Mouse (Mus musculus) common myeloid progenitor, adult 5-6 weeks (primary cell): ENCODE measurements around the gene Rasa2. TPM values are rescaled to one million over a fixed set of nuclear protein-coding genes. Genes with fewer than 3 reads are reported as not detected.
"Not testable (repeated sequence)": the region's sequence is repeated elsewhere in the genome, so short reads cannot be mapped to it uniquely, and the experiment has no call there.

Experiments used
- ATAC-seq: replicated peaks from 2 replicates; pipeline ENCODE4 v1.8.0; 2016; ENCODE audit warnings: low read depth, mild to moderate bottlenecking, moderate TSS enrichment, inconsistent platforms; ENCODE audit not compliant: poor library complexity, severe bottlenecking
- total RNA-seq: library from RNA; stranded (forward); fragments of 200-1000, 187-1606 nt; gene quantifications from 2 replicates; pipeline ENCODE4 v1.2.3, GENCODE M21; 2017

Gene Rasa2
- 5.5 and 11.3 TPM in 2 replicates for total RNA-seq

GRCm38 (mm10) chr9:96631389-96632072 lies at the start of gene Rasa2:
Rasa2 (minus strand) TSS chr9:96631617.
- peak; percentile 93 for ATAC-seq

- no peak for ATAC-seq
Measured at GRCm38 (mm10) chr9:96678611-96679010, 47.2 kb upstream of the Rasa2 start.

DNA sequence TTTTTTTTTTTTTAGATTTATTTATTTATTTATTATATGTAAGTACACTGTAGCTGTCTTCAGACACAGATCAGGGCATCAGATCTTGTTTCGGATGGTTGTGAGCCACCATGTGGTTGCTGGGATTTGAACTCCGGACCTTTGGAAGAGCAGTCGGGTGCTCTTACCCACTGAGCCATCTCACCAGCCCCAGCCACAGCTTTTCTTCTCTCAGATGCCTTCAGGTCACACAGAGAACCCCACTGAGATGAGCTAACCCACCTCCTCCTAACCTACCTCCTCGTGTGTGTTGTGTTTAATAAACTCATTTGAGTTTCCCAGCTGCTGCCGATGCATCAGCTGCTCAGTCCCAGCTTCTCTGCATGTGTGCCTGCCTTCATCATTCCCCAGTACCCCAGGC lies 46.3 kb upstream of the Rasa2 start:
- not testable (repeated sequence) for ATAC-seq

DNA sequence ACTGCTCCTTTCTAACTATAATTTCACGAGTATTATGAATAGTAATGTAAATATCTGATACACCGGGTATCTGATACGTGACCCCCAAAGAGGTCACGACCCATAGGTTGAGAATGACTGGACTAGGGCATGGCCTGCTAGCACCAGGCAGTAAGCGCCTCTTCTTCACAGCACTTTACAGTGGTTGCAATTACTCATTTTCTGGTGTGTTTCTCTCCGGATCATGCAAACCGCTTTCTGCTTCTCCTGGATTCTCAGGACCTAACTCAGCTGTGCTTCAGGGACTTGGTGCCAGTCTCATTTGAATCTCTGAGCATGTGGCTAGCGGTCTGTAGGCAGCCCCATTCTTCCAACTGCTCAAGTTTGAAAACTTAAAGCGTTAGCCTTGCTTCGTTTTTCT lies 45.3 kb upstream of the Rasa2 start:
- no peak for ATAC-seq

DNA sequence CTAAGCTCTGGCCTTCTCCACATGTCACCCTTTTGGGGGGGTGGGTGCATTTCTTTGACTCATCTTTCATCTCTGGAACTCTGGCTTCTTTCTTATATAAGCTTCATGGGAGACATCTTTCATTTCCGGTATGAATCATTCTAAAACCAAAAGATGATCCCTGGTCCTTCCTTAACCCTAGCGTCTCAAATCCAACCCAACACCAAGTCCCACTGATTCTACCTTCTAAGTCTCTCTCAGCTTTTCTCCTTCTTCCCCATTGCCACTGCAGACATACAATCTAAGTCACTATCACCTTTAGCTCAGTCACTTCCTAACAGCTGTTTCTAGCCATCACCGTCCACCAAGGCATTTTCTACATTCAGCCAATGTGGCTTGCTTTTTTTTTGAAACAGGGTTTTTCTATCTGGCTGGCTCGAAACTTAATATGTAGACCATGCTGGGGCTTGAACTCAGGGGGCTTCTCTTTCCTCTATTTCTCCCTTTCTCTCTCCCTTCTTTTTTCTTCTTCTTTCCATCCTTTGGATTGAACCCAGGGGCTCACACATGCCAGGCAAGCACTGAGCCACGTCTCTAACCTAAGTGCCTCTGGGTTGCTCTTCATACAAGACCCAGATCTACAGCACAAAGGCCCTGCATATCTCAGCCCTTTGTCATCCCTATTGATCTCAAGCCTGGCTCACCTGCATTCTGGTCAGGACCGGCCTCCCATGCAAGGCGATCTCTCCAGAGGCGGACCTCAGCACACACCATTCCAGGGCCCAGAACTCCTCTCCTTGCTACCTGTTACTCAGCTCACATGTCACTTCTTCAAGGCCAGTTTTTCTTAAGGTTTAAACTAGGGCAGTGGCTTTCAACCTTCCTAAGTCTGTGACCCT lies 44.6 kb upstream of the Rasa2 start:
- no peak for ATAC-seq

DNA sequence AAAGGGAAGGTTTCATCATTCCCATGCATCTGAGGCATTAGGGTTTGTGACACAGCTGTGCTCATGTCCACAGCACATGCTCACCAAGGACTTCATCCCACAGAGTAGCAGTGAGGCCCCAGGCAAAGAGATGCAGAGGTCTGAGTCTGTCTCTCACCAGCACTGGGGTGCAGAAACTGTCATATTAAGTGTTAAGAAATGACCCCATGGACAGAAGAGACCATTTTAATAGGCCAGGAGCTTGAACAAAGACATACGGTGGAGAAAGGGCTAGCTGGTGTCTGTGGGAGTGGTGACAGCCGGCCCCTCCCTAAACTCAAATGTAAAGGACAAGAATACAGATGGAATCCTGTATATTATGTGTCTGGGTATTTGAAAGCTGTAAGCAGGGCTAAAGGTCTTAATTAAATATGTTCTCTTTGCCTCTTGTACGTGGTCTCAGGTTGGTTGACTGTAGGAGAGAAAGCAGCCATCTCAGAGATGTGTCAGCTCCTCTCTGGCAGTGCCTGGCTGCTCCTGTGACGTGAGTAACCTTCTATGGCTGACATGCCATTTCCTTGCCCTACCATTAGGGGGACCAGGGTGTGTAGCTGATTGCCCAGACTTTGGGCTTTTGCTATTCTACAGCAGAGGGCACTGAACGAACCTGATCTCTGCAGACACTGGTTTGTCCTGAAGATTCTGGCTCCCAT lies 43.8 kb upstream of the Rasa2 start:
- peak; percentile 99 for ATAC-seq

DNA sequence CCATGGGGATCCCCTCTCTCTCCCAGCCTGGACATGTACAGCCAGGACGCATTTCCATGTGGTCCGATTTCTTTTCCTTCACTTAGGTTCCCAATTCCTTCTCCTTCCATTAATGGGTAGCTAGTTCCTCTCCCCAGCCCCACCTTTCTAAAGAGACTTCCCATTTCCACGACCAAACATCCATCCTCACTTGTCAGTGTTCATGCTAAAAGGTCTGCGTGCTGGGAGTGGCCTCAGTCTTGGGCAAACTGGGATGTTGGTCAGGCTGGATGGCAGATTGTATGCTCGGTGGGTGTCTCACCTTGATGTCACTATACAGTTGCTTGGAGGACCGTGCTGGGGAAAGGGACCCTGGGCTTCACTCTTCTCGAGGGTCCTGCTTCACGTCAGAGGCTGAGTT lies 42.9 kb upstream of the Rasa2 start:
- ATAC-seq = no peak

GRCm38 (mm10) chr9:96672466-96672865 lies 41.0 kb upstream of the Rasa2 start:
- ATAC-seq = no peak

DNA sequence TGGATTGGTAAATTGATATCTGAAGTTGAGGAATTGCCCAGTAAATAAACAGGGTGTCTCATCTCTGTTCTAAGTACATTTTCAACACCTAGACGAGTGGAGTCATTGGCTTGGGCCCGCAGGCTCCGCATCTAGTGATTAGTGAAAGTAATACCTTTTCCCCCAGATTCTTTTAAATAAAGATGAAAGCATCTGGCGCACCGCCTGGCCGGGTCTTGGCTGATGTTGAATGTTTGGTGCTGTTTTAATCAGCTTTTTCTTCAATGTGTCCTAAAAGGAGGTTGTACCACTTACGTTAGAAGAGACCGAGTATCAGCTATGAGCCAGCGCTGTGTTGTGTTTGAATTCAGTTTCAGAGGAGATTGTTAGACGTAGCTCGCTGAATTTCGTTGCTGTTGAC lies 39.8 kb upstream of the Rasa2 start:
- no peak for ATAC-seq

DNA sequence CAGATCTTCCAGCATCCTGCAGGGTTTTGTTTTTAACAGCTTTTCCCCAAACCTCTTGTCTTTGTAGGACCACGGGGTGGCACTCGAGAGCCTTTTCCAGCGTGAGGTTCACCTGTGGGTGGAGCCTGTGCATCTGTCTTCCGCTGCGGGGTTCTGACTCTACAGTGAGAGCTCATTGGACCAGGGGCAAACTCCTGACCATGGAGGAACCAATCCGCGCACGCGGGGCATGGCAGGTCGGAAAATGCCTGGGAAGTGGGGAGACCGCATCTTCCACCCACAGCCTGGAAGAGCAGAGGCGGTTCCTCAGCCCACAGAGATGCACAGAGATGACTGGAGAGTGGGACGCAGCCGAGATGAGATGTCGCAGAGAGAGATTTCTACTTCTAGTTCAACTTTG lies 38.5 kb upstream of the Rasa2 start:
- ATAC-seq = peak; percentile 100

GRCm38 (mm10) chr9:96668628-96669027 lies 37.2 kb upstream of the Rasa2 start:
- ATAC-seq = peak; percentile 64

DNA sequence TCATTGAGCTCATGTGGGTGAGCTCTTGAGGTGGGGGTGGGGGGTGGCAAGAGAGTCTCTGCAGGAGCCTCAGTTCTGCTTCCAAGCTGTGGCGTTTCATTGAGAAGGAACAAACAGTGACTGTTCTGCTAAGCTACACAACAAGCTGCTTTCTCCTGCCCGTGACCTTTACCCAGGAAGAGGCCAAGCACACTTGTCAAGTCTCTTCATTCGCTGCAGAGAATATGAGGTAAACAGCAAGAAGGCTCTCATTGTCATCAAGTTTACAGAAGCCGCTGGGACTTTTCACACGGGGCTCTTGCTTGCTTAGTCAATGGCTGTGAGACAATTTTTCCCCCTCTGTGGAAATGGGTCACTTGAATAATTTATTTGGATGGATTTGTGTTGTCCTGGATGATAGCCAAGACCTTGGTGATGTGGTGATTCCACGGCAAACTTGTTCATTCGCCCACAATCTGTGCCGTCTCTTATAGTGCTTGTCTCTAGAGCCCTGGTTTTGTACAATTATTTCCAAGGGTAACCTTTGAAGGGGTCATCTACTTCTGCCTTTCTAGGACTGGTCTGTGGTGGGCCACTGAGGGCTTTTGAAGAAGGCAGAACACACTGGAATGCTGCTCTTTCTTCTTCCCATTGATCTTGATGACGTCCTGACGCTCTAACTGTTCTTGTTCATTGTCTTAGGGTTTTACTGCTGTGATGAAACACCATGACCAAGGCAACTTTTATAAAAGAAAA lies 29.3 kb upstream of the Rasa2 start:
- ATAC-seq = no peak

DNA sequence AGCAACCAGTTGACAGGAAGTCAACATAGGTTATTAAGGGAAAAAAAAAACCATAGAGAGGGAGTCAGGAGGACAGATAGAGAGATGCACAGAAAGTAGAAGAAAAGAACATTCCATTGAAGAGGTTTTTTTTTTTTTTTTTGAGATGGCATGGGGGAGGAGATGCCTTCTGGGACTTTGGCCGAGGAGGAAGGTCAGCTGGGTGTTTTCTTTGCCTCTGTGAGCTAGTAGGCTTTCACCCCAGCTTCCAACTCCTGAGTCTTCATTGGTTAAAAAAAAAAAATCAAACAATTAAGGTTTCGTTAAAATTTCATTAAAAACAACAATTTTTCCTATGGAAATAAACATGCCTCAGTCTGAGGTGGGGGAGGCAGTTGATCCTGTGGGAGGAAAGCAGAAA lies 28.4 kb upstream of the Rasa2 start:
- ATAC-seq = no peak

- ATAC-seq = no peak
Measured at GRCm38 (mm10) chr9:96653538-96653937, 22.1 kb upstream of the Rasa2 start.

DNA sequence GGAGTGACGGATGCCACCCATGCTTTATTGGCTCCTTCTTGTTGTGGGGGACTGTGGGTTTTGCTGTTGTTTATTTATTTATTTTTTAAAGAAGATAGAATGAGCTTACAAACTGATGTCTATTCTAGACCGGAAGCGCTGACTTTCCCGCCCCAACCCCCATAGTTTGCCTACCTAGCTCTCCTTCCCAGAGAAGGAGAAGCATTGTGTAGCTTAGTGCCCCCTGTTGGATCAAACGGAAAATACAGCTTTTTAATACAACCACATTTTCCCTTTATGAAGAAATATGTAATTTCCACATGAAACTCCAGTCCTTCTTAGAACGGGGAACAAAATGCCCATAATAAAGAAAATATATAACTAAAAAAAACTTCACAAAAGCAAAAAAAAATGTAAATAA lies 21.3 kb upstream of the Rasa2 start:
- 0 out of 2 replicates have a peak, but pooled peaks have one; percentile 8 for ATAC-seq

DNA sequence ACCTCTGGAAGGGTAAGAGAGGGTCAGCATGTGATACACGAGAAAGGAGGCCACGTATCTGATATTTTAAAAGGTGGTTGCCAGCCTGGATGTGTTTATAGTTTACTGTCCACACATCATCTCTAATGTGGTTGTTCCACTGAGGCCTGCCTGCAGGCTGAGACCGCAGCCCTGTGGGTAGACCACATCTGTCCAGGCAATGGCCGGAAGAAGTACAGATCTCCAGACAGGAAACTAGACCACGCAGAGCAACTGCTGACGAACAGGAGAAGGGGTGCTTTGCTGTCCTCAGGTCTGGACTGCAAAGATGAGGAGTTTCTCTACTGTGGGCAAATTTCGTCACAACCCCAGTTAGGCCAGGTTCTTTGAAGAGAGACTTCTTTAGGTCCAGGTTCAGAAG lies 19.4 kb upstream of the Rasa2 start:
- ATAC-seq = peak; percentile 76

GRCm38 (mm10) chr9:96649924-96650323 lies 18.5 kb upstream of the Rasa2 start:
- ATAC-seq = peak; percentile 61

DNA sequence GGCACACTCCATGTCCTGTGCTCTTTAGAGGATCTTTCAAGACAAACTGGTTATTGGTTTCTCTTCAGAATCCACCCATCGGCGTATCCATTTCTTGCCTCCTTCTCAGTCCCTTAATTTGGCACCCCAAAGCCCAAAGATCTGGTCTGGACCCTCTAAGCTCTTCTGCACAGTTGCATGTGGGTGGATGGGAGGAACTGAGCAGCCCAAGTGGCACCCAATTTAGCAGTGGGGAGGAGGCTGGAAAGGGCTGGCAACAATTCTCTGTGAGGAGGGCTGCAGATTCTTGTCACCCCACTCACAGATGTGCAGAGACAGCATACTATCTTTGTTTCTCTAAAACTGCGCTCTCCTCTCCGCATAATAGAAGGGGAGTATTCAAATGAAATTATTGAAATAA lies 17.9 kb upstream of the Rasa2 start:
- no peak for ATAC-seq

DNA sequence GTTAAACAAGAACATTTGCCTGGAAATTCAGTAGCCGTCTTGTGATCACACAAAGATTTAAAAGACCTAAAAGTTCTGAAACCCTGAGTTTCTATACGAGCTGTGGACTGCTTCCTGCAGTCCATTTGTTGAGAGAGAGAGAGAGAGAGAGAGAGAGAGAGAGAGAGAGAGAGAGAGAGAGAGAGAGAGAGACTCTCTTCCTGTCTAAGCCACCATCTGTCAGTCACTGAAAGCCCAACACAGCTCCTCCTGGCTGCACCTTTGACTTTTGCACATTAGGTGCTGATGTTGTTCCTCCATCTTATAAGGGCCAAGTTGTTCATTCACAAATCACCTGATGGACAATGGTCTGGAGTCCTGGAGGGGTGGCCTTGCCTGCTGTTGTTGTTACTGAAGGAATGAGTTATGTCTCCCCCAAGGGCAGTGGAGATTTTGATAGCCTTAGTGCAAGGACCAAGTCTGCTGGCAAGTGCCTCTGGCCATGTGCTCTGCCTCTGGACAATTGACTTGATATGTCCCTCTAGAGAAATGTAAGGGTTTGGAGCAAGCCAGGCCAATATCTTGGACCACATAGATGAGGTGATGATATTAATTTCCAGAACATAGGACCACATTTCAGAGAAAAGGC lies 15.4 kb upstream of the Rasa2 start:
- ATAC-seq = no peak

- ATAC-seq = 0 out of 2 replicates have a peak, but pooled peaks have one; percentile 45
Measured at GRCm38 (mm10) chr9:96644840-96645239, 13.4 kb upstream of the Rasa2 start.
